ENCODE assay signal across 9 mouse cellular contexts in genomic region chr14:75828221-75828620, GRCm38 (mm10). TPM values are rescaled to one million over a fixed set of nuclear protein-coding genes. Genes with fewer than 3 reads are reported as not detected.
DNase-seq lines count a peak whose midpoint lies in the region; ATAC-seq and TF ChIP-seq lines count a peak whose summit lies in the region.
"Had no signal": no experiment of that assay in that cellular context is flagged by ENCODE, and none has a peak within 500 bp of the region (broad histone marks: within the 10 kb centered on the region; RNA-seq: fewer than 3 reads in every experiment).

No protein-coding gene starts in this region.

- H3K4me2 ChIP-seq in forebrain, embryonic 12.5 days: peak overlapping the region; percentile 67; the same call in 1 of the 2 replicates
- H3K4me2 ChIP-seq in forebrain, embryonic 11.5 days (ENCODE audit: low read depth, low read length, severe bottlenecking): no peak overlapping the region
- peak overlapping the region; percentile 60 for H3K4me2 ChIP-seq in neural tube, embryonic 13.5 days
- H3K4me2 ChIP-seq in liver, embryonic 15.5 days: peak overlapping the region; percentile 84
- peak overlapping the region; percentile 54; the same call in 1 of the 2 replicates for H3K4me2 ChIP-seq in stomach, postnatal 0 days (replicated peaks; ENCODE audit: low read depth)

- no peaks in the 10 kb centered on the region for H3K36me3 ChIP-seq in forebrain, embryonic 12.5 days (replicated peaks)
- H3K36me3 ChIP-seq in forebrain, embryonic 11.5 days (ENCODE audit: control insufficient read depth, insufficient read depth, low read length): no peaks in the 10 kb centered on the region
- no peaks in the 10 kb centered on the region for H3K36me3 ChIP-seq in neural tube, embryonic 13.5 days
- H3K36me3 ChIP-seq in liver, embryonic 15.5 days (replicated peaks): no peaks in the 10 kb centered on the region
- H3K36me3 ChIP-seq in stomach, postnatal 0 days (ENCODE audit: control insufficient read depth, insufficient read depth, low read length): no peaks in the 10 kb centered on the region

- TF ChIP-seq CTCF in stomach, postnatal 0 days (IDR thresholded peaks at IDR 0.05; ENCODE audit: low read depth): no peak

- peaks cover 26% of the 10 kb centered on the region for H3K27me3 ChIP-seq in forebrain, embryonic 12.5 days
- H3K27me3 ChIP-seq in forebrain, embryonic 11.5 days (ENCODE audit: control insufficient read depth, insufficient read depth, low read length): no peaks in the 10 kb centered on the region; the same call in 1 of the 2 replicates
- peaks cover 20% of the 10 kb centered on the region for H3K27me3 ChIP-seq in neural tube, embryonic 13.5 days
- peaks cover 27% of the 10 kb centered on the region for H3K27me3 ChIP-seq in liver, embryonic 15.5 days
- H3K27me3 ChIP-seq in stomach, postnatal 0 days (ENCODE audit: control insufficient read depth, insufficient read depth, low read length): no peaks in the 10 kb centered on the region

- no peak overlapping the region for H3K27ac ChIP-seq in forebrain, embryonic 12.5 days
- no peak overlapping the region for H3K27ac ChIP-seq in forebrain, embryonic 11.5 days (ENCODE audit: low read depth, low read length)
- no peak overlapping the region for H3K27ac ChIP-seq in neural tube, embryonic 13.5 days (replicated peaks)
- no peak overlapping the region for H3K27ac ChIP-seq in liver, embryonic 15.5 days (replicated peaks)
- no peak overlapping the region for H3K27ac ChIP-seq in stomach, postnatal 0 days (replicated peaks)

- H3K4me1 ChIP-seq in forebrain, embryonic 12.5 days: peaks cover 10% of the 10 kb centered on the region
- peaks cover under 1% of the 10 kb centered on the region for H3K4me1 ChIP-seq in forebrain, embryonic 11.5 days (replicated peaks; ENCODE audit: control insufficient read depth, insufficient read depth, low read length)
- H3K4me1 ChIP-seq in neural tube, embryonic 13.5 days (replicated peaks): peaks cover 13% of the 10 kb centered on the region
- peaks cover 38% of the 10 kb centered on the region for H3K4me1 ChIP-seq in liver, embryonic 15.5 days (replicated peaks)
- H3K4me1 ChIP-seq in stomach, postnatal 0 days (replicated peaks; ENCODE audit: control insufficient read depth, insufficient read depth): peaks cover 5% of the 10 kb centered on the region; the same call in 1 of the 2 replicates

- no peaks in the 10 kb centered on the region for H3K9me3 ChIP-seq in forebrain, embryonic 12.5 days
- no peaks in the 10 kb centered on the region for H3K9me3 ChIP-seq in forebrain, embryonic 11.5 days (ENCODE audit: control insufficient read depth, low read length)
- H3K9me3 ChIP-seq in neural tube, embryonic 13.5 days: no peaks in the 10 kb centered on the region
- no peaks in the 10 kb centered on the region for H3K9me3 ChIP-seq in liver, embryonic 15.5 days (replicated peaks)
- H3K9me3 ChIP-seq in stomach, postnatal 0 days (ENCODE audit: control insufficient read depth, low read length): no peaks in the 10 kb centered on the region

- no peak overlapping the region for H3K4me3 ChIP-seq in forebrain, embryonic 12.5 days (replicated peaks)
- H3K4me3 ChIP-seq in forebrain, embryonic 11.5 days (ENCODE audit: low read depth, low read length): no peak overlapping the region
- H3K4me3 ChIP-seq in neural tube, embryonic 13.5 days: no peak overlapping the region
- peak overlapping the region; percentile 53 for H3K4me3 ChIP-seq in liver, embryonic 15.5 days (replicated peaks)
- H3K4me3 ChIP-seq in stomach, postnatal 0 days (ENCODE audit: low read depth, low read length): no peak overlapping the region

- no peak for DNase-seq in forebrain, embryonic 11.5 days (ENCODE audit: low spot score)
- DNase-seq in neural tube, embryonic 10.5 days (ENCODE audit: extremely low spot score, low spot score): no peak
- peak; percentile 42 for DNase-seq in stomach, postnatal 0 days (ENCODE audit: low spot score)
- DNase-seq in thymus, postnatal 36 days: no peak
- DNase-seq in thymus, postnatal 0 days (ENCODE audit: low spot score): no peak

- no peak for TF ChIP-seq EP300 in stomach, postnatal 0 days (optimal IDR thresholded peaks at IDR 0.05)

- no peak for ATAC-seq in forebrain, embryonic 12.5 days (ENCODE audit: low FRiP score)
- no peak for ATAC-seq in forebrain, embryonic 11.5 days (replicated peaks; ENCODE audit: low FRiP score)
- no peak for ATAC-seq in neural tube, embryonic 13.5 days (ENCODE audit: low read depth)
- no peak for ATAC-seq in liver, embryonic 15.5 days (ENCODE audit: insufficient read depth)
- no peak for ATAC-seq in stomach, postnatal 0 days (ENCODE audit: low FRiP score, low TSS enrichment)
- ATAC-seq: intestine, postnatal 0 days had no signal

- 40% methylated on average over 11 of the region's 11 CpGs for WGBS in forebrain, embryonic 12.5 days
- WGBS in forebrain, embryonic 11.5 days: 38% methylated on average over 11 of the region's 11 CpGs
- WGBS in neural tube, embryonic 13.5 days: 39% methylated on average over 11 of the region's 11 CpGs
- WGBS in liver, embryonic 15.5 days (ENCODE audit: insufficient replicate concordance): 48% methylated on average over 11 of the region's 11 CpGs
- WGBS in stomach, postnatal 0 days: 28% methylated on average over 11 of the region's 11 CpGs

- H3K9ac ChIP-seq in forebrain, embryonic 12.5 days: no peak overlapping the region
- no peak overlapping the region for H3K9ac ChIP-seq in forebrain, embryonic 11.5 days (ENCODE audit: low read length)
- no peak overlapping the region for H3K9ac ChIP-seq in neural tube, embryonic 13.5 days
- H3K9ac ChIP-seq in liver, embryonic 15.5 days: no peak overlapping the region
- no peak overlapping the region for H3K9ac ChIP-seq in stomach, postnatal 0 days (ENCODE audit: low read length)

RNA-seq across cellular contexts. Expression of gene Tpt1, which starts 16.7 kb away (rescaled TPM):
- 955 and 986 TPM in 2 replicates for polyA plus RNA-seq in forebrain, embryonic 12.5 days (2016; fragmentation: Nextera tagmentation; extraction: Ambion mirVana)
- 889 and 1,020 TPM in 2 replicates for polyA plus RNA-seq in forebrain, embryonic 11.5 days (2014; fragmentation: Nextera tagmentation; extraction: Ambion mirVana)
- polyA plus RNA-seq in neural tube, embryonic 13.5 days (2015; fragmentation: Nextera tagmentation; extraction: Ambion mirVana): 917 and 951 TPM in 2 replicates
- polyA plus RNA-seq in liver, embryonic 15.5 days (2015; fragmentation: Nextera tagmentation; extraction: Ambion mirVana): 470 and 547 TPM in 2 replicates
- 1,101 and 1,127 TPM in 2 replicates for polyA plus RNA-seq in stomach, postnatal 0 days (2015; fragmentation: Nextera tagmentation; extraction: Ambion mirVana)
- 1,615 and 1,673 TPM in 2 replicates for polyA plus RNA-seq in thymus, postnatal 0 days (2015; fragmentation: Nextera tagmentation; extraction: Ambion mirVana)

RNA-seq across cellular contexts. Expression of gene Slc25a30, which starts 41.4 kb away (rescaled TPM):
- 9.7 and 10.2 TPM in 2 replicates for polyA plus RNA-seq in forebrain, embryonic 12.5 days (2016; fragmentation: Nextera tagmentation; extraction: Ambion mirVana)
- polyA plus RNA-seq in forebrain, embryonic 11.5 days (2014; fragmentation: Nextera tagmentation; extraction: Ambion mirVana): 9.2 and 9.4 TPM in 2 replicates
- polyA plus RNA-seq in neural tube, embryonic 13.5 days (2015; fragmentation: Nextera tagmentation; extraction: Ambion mirVana): 8.5 and 10.2 TPM in 2 replicates
- 1.5 and 1.8 TPM in 2 replicates for polyA plus RNA-seq in liver, embryonic 15.5 days (2015; fragmentation: Nextera tagmentation; extraction: Ambion mirVana)
- polyA plus RNA-seq in stomach, postnatal 0 days (2015; fragmentation: Nextera tagmentation; extraction: Ambion mirVana): 1.3 and 1.5 TPM in 2 replicates
- polyA plus RNA-seq in thymus, postnatal 0 days (2015; fragmentation: Nextera tagmentation; extraction: Ambion mirVana): 7.4 and 7.7 TPM in 2 replicates
